Mouse (Mus musculus) 3T3-L1 (cell line): ENCODE data around the gene Rbp2.

Experiments used
- DNase-seq: peaks from one replicate; pipeline ENCODE4 v3.0.0-alpha.2; 2015; ENCODE audit warnings: low read depth, low spot score

Gene Rbp2

DNA sequence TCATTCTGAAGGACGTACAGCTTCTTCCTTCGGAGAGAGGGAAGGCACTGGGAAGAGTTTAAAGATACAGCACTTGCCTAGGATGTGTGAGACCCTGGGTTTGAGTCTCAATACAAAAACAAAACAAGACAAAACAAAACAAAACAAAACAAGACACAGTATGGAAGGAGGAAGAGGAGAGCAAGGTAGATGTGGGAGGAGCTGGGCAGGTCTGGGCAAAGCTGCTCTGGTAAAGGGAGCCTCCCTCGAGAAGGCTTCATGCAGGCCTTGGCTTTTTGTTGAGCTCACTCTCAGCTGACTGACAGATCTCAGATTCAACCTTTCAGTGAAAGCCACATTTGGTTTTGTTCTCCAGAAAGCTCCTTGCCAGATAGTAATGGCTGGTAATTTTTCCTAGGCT is at the start of gene Rbp2:
Gene Rbp2 (plus strand): TSS at position 301 of the 400 bp plus-strand sequence.
- DNase-seq = no peak

DNA sequence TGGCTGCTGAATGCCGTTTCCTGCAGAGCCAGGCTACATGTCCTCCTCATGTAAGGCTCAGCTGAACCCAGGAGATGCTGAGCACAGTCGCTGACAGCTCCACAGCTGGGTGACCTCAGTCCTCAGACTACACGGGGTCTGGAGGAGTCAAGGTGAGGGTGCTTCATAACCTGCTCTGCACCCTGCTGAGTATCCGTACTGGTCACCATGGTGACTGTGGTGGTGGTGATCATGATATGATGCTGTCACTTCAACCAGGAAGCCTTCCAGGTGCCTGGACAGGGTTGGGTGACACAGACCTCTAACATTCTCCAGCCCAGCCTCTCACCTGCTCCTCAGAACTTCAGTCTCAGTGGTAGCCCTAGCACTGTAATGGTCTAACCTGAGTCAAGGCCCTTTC is 48.1 kb upstream of the Rbp2 start:
- no peak for DNase-seq

DNA sequence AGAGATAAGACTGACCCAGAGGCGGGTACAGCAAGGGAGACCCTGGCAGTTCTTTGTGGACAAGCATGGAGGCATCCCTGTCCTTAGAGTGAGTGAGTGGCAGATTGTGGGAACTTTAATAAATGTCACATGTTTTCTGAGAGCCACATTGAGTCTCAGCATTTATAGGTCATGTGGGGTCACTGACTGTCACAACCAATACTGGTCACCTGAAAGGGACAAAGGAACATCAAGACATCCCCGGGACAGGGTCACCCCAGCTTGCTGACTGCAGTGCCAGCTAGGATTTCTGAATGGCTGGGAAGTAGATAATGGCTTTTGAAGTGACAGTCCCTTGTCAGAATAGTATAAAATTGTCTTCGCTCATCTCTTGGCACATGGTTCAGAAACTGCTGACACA is 46.8 kb upstream of the Rbp2 start:
- DNase-seq = no peak

DNA sequence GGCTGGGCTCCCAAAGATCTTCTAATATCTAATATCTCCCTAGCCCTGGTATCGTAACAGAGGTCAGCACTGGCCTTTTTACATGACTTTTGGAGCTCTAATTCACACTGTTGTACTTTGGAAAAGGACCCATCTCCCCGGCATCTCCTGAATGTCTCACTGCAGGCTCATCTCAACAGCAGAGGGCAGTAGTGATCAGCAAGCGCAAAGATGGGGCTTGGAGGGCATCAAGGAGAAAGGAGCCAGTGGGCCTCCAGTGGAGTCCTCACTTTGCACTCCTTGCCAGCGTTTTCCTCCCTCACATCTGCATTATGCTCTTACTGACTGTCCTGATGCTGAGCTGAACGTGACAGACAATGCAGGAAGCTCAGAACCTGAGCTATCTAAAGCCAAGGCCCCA is 43.3 kb upstream of the Rbp2 start:
- peak; percentile 14 for DNase-seq

DNA sequence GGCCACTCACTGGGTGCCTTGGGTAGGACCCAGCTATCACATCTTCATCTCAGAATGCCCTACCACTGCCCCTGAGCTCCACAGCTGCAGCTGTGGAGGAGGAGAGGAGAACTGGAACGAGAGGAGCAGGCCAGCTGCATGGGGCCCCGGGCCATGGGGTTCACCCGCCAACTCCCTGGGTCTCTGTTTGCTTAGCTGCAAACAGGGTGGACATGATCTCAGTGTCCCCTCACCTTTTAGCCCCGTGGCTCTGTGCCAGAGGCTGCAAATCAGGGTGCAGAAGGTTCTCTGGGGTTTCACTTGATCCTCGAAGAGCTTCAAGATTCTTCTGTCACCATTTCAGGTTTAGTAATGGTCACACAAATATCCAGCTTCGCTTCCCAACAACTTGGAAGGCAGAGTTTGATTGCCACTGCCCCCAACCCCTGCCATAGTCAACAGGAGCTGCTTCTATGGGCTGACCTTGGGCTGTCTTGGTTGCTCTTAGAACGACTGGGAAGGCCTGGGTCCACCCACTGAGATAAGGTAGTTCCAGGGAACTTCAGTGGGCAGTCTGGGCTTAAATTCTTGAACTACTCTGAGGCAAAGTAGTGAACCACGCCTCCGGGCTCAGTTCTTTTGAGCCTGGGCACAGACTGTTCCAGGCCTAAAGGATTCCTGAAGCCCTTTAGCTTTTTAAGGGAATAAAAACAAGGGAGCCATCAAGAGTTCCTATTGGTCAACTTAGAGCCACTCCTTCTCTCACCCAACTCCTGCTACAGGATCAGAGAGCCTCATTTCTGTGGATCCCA is 40.4 kb upstream of the Rbp2 start:
- no peak for DNase-seq

DNA sequence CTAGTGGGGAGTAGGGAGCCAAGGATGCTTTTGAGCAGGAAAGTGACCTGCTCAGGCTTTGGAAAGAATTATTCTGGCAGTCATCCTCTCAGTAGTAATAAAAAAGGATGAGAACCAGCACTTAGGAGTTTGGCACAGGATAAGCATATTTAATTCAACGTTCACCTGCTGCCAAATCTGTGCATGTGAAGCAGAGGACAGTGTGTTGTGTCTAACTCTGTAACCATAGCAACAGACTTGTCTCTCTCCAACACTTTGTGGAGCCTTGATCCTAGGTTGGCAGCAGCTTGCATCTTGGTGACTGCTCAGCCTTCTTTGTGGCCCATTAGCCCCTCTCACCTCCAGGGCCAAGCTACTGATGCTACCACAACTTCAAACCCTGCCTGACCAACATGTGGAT is 34.9 kb upstream of the Rbp2 start:
- no peak for DNase-seq

DNA sequence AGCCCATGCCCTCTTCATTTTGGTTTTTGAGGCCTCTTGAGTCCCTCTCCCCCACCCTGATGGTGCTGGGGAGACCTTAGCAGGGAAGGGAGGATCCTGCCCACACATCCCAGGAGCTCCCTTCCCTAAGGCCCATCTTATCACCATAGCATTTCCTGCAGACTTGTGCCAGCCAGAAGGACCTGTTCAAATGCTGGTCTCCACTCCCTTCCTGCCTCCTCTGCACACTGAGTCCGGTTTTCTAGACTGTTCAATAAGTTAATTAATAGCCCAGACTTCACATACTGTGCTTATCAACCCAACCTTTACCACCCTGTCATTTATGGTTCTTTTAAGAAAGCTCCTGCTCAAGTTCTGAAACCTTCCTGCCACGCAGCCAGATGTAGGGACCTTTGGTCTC is 19.2 kb upstream of the Rbp2 start:
- DNase-seq = no peak

DNA sequence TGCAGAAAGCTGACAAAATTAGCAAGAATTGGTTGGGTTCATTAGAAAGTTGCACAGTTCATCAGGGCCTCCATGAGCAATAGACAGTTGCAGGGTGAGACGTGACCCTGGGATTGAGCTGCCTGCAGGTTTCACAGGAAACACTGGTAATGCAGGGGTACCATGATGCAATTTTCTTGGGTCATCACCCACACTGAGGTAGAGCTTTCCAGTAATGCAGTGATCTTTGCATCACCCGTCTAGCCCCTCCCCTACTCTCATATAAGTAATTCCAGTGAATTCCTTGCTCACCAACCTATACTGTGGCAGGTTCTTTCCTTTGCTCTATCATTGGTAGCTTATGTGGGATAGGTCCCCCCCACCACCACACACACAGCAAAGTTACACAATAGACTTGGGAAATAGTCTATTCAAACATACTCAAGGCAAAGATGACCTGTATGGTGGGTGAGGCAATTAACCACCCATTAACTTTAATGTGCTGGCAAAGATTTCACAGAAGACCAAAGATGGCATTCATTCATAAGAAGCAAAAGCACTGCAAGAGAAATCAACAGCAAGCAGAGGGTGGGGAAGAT is 5.7 kb upstream of the Rbp2 start:
- peak; percentile 7 for DNase-seq

DNA sequence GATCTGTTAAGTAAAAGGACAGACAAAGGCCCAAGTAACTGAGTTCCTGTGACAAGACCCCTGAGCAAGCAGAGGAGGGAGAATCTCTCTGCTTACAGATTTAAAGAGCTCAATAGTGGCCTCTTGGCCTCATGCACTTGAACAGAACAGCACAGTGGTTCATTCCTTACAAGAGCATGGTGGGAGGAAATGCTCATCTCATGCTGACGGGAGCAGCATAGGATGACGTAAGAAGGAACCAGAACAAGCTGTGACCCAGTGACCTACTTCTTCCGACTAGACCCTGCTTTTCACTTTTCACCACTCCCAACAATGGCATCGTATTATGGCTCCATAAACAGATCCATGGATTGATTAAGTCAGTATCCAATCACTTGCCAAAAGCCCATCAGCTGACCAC is 3.7 kb upstream of the Rbp2 start:
- no peak for DNase-seq

DNA sequence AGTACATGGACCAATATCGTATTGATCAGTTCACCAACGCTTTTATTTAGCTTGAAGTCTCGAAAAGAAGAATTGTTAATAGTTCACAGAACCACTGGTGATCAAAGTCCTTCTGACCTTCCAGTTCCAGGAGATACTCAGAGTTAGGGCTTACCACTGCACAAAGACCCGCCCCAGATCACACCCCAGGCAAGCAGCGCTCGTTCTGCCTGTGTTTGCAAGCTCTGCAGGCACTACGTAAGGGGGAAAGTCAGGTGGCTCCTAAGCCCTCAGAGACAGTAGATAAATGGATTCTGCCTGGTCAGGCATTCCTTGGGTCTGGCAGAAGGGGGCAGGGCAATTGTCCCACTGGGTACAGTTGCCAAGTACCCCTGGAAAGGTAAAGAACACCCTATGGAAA is 895 bp upstream of the Rbp2 start:
- no peak for DNase-seq

DNA sequence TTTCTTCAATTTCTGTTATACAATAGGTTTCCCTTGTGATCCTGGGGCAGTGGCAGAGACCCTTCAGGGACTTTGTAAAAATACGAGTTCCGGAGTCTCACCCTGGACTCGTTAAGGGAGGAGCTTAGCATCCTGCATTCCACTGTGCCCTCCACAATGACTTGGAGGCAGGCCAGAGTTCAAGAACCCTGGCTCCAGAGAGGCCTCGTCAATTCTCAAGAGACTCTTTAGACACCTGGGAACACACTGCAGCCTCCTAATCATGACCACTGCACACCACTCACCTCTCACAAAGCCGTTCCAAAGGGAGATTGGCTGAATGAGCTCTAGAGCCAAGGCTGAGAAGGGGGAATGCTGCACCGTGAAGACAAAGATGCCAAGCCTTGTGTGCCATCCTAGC is 1.4 kb downstream of the Rbp2 start:
- no peak for DNase-seq

DNA sequence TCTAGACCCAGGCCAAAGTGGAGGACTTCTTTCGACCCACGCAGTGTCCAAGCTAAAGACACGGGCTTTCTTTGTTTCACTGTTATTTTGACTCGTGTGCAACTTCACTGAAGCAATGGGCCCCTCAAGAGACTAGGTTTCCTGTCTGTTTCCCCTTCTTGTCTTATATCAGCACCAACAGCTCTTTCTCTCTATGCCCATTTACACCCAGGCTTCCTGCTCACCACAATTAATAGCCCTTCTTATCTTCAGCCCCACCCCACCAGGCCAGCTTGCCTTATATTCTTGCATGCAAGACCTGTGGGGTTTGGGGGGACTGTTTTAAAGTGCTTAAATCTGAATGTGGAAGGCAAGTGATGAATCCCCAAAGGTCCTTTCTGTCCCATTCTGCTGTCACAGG is 3.6 kb downstream of the Rbp2 start:
- DNase-seq = no peak

DNA sequence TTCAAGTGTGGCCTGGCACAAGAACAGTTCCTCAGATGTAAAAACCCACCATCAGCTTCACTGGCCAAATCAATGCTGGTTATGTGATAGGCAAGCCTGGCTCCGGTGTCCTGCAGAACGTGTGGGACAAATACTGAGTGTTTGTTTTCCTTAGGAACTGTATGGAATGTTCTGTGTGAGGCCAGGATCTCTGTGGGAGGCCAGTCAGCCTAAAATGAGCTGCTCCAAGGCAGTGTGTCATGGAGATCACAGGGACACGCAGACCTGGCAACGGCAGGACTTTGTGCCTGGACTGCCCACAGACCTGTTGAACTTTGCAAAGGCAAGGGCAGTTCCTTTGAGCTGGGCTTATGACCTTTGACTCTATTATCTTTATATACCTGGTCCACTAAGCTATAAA is 4.2 kb downstream of the Rbp2 start:
- no peak for DNase-seq

DNA sequence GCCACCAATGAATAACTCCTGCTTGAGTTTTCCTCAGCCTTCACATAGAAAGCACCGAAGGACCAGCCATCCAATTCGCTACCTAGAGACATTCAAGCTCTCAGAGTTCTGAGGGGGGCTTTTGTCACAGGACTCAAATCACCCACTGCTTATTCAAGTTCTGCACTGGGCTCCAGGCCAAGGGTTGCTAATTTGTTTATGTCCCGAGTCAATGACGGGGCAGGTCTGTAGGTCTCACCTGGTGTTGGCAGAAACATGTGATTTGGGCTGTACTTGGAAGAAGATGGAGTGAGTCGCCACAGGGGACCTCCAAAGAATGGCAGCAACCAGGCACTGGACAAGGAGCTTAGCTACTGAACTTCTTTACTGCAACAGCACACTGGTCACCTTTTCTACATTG is 5.2 kb downstream of the Rbp2 start:
- DNase-seq = no peak

DNA sequence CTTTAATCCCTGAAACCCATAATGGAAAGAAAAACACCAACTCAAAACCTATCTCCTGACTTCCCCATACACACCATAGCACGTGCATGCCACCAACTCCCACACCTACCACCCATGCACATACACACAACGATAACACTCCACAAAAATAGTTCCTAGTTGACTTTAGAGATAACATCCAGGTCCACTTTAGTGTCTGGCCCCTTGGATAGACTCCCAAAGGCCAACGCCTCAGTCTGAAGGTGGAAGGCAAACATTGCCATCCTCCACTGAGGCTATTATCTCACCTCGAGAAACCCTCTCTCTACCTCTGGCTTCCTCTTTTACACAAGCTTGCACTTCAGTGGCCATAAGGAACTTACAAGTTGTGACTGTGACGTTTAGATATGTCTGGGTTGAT is 6.3 kb downstream of the Rbp2 start:
- no peak for DNase-seq

DNA sequence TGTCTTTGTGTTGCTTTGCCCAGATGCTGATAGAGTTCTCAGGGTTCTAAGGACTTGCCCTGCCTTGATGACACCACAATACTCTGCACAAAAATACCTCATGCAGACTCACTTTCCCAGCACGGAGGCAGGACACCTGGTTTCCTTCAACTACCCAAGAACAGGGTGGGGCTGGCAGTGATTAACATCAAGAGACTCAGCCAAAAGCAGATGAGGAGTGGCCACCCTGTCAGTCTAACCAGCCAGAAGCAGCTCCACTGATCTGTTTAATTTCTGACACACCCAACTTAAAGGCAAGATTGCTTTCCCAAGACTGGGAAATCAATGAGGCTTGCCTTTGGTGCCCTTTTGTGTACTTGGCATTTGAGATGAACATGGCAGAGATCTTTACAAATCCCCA is 6.9 kb downstream of the Rbp2 start:
- no peak for DNase-seq

DNA sequence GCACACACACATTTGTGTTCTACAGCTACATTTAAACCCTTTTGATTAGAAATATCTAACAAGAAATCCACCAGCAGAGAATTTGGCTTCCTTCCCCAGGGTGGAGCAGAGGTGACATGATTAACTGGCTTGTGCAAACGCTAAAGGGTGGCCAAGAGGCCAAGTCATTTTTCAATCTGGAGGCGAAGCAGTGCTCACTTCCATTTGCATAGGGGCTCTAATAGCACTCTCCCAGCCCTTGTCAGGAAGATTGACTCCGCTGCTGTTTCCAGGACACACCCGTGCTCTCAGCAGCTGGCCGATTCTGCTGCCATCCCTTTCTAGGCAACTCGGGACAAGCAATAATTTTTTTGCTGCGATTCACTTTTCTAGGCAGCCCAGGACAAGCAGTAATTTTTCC is 11.2 kb downstream of the Rbp2 start:
- peak; percentile 7 for DNase-seq

DNA sequence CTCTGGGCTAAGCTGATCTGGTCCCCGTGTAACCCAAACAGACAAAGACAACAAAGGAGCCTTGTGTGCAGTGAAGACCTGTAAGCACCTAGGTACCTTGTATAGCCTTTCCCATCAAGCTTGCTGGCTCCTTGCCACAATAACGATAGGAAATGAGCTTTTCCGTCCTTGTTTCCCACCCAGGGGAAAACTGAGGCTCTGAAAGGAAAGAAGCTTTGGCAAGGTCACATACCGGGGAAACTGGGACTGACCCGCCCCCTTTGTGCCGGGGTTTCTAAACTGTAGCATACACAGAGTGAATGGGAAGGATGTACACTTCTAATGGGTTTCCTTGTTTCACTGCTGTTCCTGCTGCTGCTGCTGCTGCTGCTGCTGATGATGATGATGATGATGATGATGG is 12.1 kb downstream of the Rbp2 start:
- no peak for DNase-seq

DNA sequence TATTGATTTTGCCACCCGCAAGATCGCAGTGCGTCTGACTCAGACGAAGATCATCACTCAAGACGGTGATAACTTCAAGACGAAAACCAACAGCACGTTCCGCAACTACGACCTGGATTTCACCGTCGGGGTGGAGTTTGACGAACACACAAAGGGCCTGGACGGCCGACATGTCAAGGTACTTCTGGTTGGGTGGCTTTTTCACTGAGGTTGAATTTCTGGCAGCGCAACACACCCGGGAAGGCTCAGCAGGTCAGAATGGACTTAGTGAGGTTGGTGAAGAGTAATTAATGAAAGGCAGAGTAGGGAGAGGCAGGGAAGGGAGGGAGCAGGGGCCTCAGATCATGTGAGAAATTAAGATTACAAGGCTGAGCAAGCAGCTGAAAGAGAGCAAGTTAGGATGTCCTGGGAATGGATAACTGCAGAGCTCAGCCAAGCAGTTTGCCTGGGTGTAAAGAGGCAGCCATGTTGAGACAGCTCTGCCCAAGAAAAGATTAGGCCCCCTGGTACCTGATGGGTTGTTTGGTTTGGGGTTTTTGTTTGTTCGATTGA is 12.9 kb downstream of the Rbp2 start:
- no peak for DNase-seq

DNA sequence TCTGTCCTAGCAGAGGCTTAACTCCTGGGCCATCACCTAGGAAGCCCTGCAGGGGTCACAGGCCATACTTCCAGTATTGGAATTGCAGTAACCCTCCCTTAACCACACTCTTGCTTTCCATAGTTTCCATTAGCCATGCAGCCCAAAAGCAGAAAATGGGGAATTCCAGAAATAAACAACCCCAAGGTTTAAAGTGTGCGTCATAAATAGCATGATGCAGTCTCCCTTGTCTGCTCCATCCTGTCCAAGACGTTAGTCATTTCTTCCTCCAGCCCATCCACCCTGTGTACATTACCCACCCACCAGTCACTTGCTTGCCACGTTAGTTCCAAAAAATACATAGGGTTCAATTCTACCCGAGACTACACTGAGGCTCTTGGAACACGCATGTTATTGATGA is 13.7 kb downstream of the Rbp2 start:
- peak; percentile 51 for DNase-seq

DNA sequence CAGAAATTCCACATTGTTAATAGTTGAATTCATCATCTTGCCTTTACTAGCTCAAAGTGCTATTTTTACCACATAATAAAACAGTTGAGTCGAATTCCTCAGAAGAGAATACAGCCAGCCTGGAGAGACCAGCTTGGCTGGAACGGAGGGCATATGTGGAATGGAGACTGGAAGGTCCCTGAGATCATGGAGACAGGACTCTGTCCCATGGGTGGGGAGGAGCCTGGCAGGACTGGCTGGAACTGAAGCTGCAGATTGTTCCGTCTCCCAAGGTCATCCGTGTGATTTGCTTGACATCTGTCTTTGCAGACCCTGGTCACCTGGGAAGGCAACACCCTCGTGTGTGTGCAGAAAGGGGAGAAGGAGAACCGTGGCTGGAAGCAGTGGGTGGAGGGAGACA is 21.6 kb downstream of the Rbp2 start:
- DNase-seq = no peak

DNA sequence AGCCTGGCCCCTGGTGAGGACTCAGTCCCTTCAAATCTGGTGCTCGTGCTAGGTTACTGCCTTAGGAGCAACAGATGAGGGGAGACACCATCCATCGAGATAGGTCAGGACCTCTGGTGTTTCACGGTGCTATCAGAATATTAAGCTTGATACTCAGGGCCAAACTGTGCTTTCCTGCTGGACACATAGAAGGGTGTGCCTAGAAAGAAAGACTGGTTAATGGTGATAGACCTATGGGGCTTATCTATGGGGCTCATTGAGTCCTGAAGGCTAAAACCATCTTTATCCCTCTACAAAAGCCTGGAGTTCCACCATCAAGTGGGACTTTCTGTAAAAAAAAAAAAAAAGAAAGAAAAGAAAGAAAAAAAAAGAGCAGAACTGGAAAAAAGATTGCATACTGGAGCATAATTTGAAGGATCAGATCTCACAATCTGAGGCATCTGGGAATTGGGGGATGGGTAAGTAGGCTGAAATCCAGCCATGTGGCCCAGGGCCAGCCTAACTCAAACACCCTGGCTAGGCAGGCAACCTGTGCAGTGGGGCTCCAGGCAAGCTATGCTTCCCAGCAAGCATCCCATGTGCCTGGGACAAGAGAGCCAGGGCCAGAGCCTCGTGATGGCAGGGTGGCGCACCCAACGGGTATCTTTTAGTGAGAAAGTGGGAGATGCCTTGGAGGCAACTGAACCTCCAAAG is 24.6 kb downstream of the Rbp2 start:
- DNase-seq = no peak

DNA sequence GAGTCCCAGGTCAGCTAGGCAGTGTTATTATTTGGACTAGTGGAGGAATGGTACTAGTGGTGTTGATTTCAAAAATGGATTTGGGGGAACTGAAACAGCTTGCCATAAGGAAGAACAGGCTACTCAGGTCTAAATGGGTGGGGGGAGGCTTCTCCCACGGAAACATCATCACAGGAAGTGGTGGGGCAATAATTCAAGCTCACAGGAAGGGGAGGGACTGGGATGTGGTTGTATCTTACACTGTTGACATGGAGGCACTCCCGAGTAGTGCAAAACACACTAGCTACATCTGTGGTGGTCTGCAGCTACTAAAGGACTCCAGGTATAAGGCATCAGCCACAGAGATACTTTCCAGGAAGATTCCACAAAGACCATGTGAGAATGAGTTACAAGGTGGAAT is 38.0 kb downstream of the Rbp2 start:
- no peak for DNase-seq
